Mouse (Mus musculus): ENCODE data around the gene Rph3al. TPM values are rescaled to one million over a fixed set of nuclear protein-coding genes. Genes with fewer than 3 reads are reported as not detected.

The Rph3al gene
- polyA plus RNA-seq (2015; fragmentation: Nextera tagmentation; extraction: Ambion mirVana) = 1.1 and 1.3 TPM in 2 replicates

DNA sequence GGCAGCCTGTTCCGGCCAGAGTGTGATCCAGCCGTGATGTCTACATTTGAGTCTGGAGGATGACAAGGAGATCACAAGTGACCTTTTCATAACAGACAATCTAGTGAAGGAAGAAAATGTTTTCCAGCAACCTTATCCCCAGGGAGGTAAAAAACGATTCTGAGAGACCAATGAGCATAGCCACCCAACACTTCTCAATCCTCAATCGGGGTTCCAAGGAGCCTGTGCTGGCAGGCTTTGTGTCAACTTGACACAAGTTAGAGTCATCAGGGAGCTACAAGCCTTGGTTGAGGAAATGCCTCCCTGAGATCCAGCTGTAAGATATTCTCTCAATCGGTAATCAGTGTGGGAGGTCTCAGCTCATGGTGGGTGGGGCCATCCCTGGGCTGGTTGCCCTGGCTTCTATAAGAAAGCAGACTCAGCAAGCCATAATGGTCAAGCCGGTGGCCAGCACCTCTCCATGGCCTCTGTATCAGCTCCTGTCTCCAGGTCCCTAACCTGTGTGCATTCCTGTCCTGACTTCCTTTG is at the start of gene Rph3al:
Gene Rph3al, minus strand, starts transcription at position 51 of the 528 bp plus-strand sequence.
- Histone ChIP-seq H3K9ac (no peak within 1 kb of the TSS), H3K27ac (peak within 1 kb of the TSS; percentile 63), H3K27me3 (no peaks in the 10 kb centered on the region), H3K4me3 (no peak within 1 kb of the TSS), H3K36me3 (ENCODE audit: poor library complexity, severe bottlenecking) (no peaks in the 10 kb centered on the region), H3K9me3 (replicated peaks) (0 out of 2 replicates have a peak, but pooled peaks cover 3% of the 10 kb centered on the region), H3K4me2 (0 out of 2 replicates have a peak within 1 kb of the TSS, but pooled peaks have one; percentile 12), H3K4me1 (peaks cover 11% of the 10 kb centered on the region)
- ATAC-seq = no peak
- WGBS = 73% methylated on average over 6 of the region's 6 CpGs

DNA sequence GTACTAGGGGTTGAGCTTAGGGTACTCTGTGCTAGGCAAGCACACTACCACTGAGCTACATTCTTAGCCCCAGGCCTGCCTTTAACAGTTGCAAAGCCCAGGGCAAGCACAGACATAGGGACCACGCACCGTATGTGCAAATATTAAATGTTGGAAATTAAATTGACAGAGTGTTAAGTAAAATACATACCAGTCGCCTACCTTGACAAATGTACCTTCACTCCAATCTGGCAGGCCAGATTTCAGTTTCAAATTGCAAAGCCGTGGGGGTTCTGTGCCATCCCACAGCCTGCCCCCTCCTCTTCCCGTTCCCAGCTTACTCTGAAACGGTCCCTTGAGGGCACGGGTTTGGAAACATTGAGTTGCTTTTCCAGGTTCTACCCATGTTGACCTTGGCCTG is 47.7 kb upstream of the Rph3al start:
- H3K4me1 ChIP-seq = no peaks in the 10 kb centered on the region
- ATAC-seq = no peak
- no peak overlapping the region for H3K4me3 ChIP-seq
- WGBS = 74% methylated on average over 7 of the region's 7 CpGs
- no peaks in the 10 kb centered on the region; the same call in 1 of the 2 replicates for H3K9me3 ChIP-seq (replicated peaks)
- H3K36me3 ChIP-seq (ENCODE audit: poor library complexity, severe bottlenecking) = no peaks in the 10 kb centered on the region
- H3K27ac ChIP-seq = no peak overlapping the region
- no peak overlapping the region for H3K9ac ChIP-seq
- H3K27me3 ChIP-seq = no peaks in the 10 kb centered on the region
- H3K4me2 ChIP-seq = no peak overlapping the region

DNA sequence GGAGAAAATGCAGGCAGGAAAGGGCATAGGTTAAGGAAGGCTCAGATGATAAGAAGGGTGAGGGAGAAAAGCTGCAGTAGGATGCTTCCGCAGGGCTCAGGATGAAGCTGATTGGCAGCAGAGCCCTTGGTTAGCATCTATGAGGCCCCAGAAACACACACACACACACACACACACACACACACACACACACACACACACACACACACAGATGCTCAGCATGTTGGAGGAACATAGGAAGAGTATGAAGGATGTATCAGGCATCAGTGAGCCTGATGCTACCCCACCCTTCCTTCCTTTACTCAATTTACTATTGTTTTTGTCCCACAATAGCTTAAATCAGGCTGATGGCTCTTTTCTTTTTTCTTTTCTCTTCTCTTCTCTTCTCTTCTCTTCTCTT is 46.4 kb upstream of the Rph3al start:
- ATAC-seq = no peak
- H3K27me3 ChIP-seq = 0 out of 2 replicates have a peak, but pooled peaks cover 2% of the 10 kb centered on the region
- H3K36me3 ChIP-seq (ENCODE audit: poor library complexity, severe bottlenecking) = no peaks in the 10 kb centered on the region
- no peaks in the 10 kb centered on the region; the same call in 1 of the 2 replicates for H3K9me3 ChIP-seq (replicated peaks)
- H3K4me1 ChIP-seq = no peaks in the 10 kb centered on the region
- no peak overlapping the region for H3K27ac ChIP-seq
- H3K4me2 ChIP-seq = no peak overlapping the region
- WGBS = 81% methylated on average over 1 of the region's 1 CpGs
- no peak overlapping the region for H3K4me3 ChIP-seq
- no peak overlapping the region for H3K9ac ChIP-seq

DNA sequence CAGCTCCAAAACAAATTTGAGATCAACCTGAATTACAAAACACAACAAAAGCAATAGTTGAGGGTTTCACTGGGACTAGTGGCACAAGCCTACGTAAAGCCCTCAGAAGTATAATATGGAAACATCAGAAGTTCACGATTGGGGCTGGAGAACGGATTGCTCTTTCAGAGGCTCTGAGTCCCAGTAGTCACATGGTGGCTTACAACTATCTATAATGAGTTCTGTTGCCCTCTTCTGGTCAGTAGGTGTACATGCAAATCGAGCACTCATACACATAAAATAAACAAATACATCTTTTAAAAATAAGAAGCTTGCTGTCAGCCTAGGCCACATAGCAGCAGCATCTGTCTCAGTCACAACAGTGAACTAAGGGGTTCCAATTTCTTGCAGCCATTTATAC is 45.0 kb upstream of the Rph3al start:
- Histone ChIP-seq H3K36me3 (ENCODE audit: poor library complexity, severe bottlenecking) (no peaks in the 10 kb centered on the region), H3K4me1 (no peaks in the 10 kb centered on the region), H3K9ac (no peak overlapping the region), H3K9me3 (replicated peaks) (no peaks in the 10 kb centered on the region; the same call in 1 of the 2 replicates), H3K27me3 (0 out of 2 replicates have a peak, but pooled peaks cover 2% of the 10 kb centered on the region), H3K4me3 (no peak overlapping the region), H3K4me2 (no peak overlapping the region), H3K27ac (no peak overlapping the region)
- ATAC-seq = no peak
- WGBS = 74% methylated on average over 4 of the region's 4 CpGs

DNA sequence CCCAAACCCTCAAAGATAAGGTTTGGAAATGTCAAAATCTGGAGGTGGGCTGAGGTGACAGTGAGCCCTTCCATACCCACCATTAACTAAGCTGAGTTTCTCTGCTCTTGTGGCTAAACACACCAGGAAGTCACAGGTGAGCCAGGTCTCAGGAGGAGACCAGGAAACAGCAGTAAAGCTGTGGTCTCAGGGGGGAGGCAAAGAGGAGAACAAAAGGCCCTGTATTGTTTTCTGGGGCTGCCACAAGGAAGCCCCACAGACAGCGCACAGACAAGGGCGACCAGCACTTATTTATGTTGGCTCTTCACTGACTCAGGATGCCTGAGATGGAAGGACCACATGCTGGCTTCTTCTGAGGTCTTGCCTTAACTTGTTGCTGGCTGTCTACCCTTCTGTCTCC is 42.2 kb upstream of the Rph3al start:
- Histone ChIP-seq H3K27me3 (0 out of 2 replicates have a peak, but pooled peaks cover 2% of the 10 kb centered on the region), H3K4me3 (no peak overlapping the region), H3K4me1 (no peaks in the 10 kb centered on the region), H3K9me3 (replicated peaks) (no peaks in the 10 kb centered on the region; the same call in 1 of the 2 replicates), H3K4me2 (no peak overlapping the region), H3K36me3 (ENCODE audit: poor library complexity, severe bottlenecking) (no peaks in the 10 kb centered on the region), H3K9ac (no peak overlapping the region), H3K27ac (no peak overlapping the region)
- 47% methylated on average over 2 of the region's 2 CpGs for WGBS
- ATAC-seq = no peak

DNA sequence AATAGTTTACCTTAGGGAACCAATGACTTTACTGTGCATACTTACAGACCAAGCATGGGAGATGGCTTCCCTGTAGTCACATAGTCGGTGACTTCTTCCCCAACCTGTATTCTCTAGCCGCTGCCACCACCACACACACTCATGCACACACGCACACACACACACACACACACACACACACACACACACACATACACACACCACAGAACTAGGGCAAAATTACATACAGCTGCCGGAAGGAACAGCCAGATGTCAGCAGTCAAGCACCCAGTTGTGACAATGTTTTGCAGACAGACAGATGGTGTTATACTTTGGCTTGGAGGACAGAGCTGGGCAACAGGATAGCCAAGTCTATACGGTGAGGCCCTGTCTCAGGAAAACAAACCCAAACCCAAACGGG is 39.8 kb upstream of the Rph3al start:
- Histone ChIP-seq H3K36me3 (ENCODE audit: poor library complexity, severe bottlenecking) (no peaks in the 10 kb centered on the region), H3K4me3 (no peak overlapping the region), H3K4me1 (peaks cover 2% of the 10 kb centered on the region), H3K27me3 (0 out of 2 replicates have a peak, but pooled peaks cover 2% of the 10 kb centered on the region), H3K4me2 (no peak overlapping the region), H3K27ac (no peak overlapping the region), H3K9me3 (replicated peaks) (no peaks in the 10 kb centered on the region; the same call in 1 of the 2 replicates), H3K9ac (no peak overlapping the region)
- WGBS = 89% methylated on average over 6 of the region's 6 CpGs
- no peak for ATAC-seq

DNA sequence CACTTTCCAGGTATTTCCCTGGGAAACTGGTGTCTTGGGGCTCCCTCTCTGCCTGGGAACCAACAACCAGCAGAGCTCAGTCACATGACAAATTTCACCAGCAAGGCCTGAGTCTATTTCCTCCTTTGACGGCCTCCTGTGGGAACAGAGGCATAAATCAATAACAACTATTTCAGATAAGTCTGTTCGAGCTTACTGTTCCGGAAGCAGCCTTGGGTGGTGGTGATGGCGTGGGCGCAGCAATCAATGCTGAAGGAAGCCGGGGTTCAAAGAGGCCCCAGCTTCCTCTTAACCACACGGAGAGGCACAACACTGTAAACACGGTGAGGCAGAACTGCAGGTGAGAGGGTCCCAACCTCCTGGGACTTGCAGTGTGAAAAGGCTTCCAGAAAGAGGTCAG is 38.5 kb upstream of the Rph3al start:
- WGBS = 80% methylated on average over 8 of the region's 8 CpGs
- no peak overlapping the region for H3K4me2 ChIP-seq
- H3K27ac ChIP-seq = no peak overlapping the region
- H3K9me3 ChIP-seq (replicated peaks) = no peaks in the 10 kb centered on the region
- no peaks in the 10 kb centered on the region for H3K36me3 ChIP-seq (ENCODE audit: poor library complexity, severe bottlenecking)
- no peak for ATAC-seq
- no peak overlapping the region for H3K9ac ChIP-seq
- H3K4me3 ChIP-seq = no peak overlapping the region
- 0 out of 2 replicates have a peak, but pooled peaks cover 2% of the 10 kb centered on the region for H3K27me3 ChIP-seq
- peaks cover 4% of the 10 kb centered on the region for H3K4me1 ChIP-seq

DNA sequence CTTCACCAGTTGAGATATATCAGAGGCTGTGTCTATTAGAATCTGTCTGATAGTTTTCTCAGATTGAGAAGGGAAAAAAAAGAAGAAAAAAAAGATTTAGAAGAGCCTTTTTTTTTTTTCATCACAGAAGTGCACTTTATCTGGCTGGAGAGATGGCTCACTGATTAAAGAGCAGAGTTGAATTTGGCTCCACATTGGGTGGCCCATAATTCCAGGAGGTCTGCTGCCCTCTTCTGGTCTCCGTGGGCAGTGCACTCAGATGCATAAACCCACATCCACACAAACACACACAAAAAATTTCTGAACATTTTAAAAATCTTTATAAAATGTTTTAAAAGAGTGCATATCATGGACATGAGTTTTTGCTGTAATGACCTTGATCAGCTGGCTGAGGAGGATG is 35.8 kb upstream of the Rph3al start:
- WGBS = 91% methylated on average over 1 of the region's 1 CpGs
- ATAC-seq = no peak

DNA sequence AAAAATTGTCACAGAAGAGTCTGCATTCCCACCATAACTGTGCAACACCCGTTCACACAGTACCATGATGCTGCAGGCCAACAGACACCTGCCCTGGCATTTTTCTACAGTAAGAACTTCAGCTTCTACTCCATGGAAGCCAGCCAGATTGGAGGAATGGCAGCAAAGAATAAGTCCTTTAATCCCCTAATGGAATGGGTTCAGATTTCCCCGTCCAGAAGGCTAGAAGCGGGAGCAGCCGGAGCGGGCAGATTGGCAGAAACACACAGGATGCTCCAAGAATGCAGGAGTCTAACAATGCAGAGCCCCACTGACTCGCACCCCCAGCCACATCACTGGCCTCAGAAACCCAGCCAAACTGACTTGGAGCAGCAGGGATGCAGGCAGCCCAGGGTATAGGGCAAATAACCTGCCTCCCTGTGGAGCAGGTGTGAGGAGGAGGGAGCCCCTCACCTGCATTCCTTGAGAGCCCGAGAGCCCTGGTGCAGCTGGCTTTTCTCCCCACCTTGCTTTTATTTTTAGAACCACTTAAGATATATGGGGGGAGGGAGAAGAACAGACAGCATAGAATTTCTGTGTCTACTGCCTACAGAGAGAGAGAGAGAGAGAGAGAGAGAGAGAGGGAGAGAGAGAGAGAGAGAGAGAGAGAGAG is 34.8 kb upstream of the Rph3al start:
- no peak for ATAC-seq
- Histone ChIP-seq H3K4me1 (peaks cover 4% of the 10 kb centered on the region), H3K9me3 (replicated peaks) (no peaks in the 10 kb centered on the region), H3K4me2 (no peak overlapping the region), H3K27ac (no peak overlapping the region), H3K9ac (no peak overlapping the region), H3K27me3 (0 out of 2 replicates have a peak, but pooled peaks cover 3% of the 10 kb centered on the region), H3K36me3 (ENCODE audit: poor library complexity, severe bottlenecking) (no peaks in the 10 kb centered on the region), H3K4me3 (no peak overlapping the region)
- 20% methylated on average over 7 of the region's 7 CpGs for WGBS

More for the DNA sequence above, 35.8 kb upstream of the Rph3al start:
- Histone ChIP-seq H3K27ac (no peak overlapping the region), H3K27me3 (no peaks in the 10 kb centered on the region), H3K36me3 (ENCODE audit: poor library complexity, severe bottlenecking) (no peaks in the 10 kb centered on the region), H3K4me3 (no peak overlapping the region), H3K9me3 (replicated peaks) (no peaks in the 10 kb centered on the region), H3K4me1 (peaks cover 4% of the 10 kb centered on the region), H3K9ac (no peak overlapping the region), H3K4me2 (no peak overlapping the region)

DNA sequence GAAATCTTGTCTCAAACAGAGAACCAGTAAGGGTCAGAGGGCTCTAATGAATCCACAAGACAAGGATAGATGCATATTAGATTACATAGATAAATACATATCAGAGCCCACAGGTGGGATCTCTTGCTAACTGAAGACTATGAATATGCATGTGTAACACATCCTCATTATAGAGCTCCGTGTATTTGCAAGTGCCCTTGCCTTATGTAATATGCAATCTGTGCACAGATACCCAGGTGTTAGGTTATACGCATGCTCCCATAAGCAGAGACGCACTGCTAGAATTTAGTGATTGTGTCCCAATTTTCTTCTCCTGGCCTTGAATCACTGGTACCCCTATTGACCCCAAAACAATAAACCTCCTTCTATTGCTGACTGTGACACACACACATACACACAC is 34.0 kb upstream of the Rph3al start:
- peaks cover 3% of the 10 kb centered on the region; the same call in 1 of the 2 replicates for H3K27me3 ChIP-seq
- 78% methylated on average over 3 of the region's 3 CpGs for WGBS
- no peak overlapping the region for H3K9ac ChIP-seq
- H3K36me3 ChIP-seq (ENCODE audit: poor library complexity, severe bottlenecking) = no peaks in the 10 kb centered on the region
- H3K4me1 ChIP-seq = peaks cover 8% of the 10 kb centered on the region
- no peak overlapping the region for H3K4me2 ChIP-seq
- ATAC-seq = no peak
- H3K4me3 ChIP-seq = no peak overlapping the region
- H3K27ac ChIP-seq = no peak overlapping the region
- H3K9me3 ChIP-seq (replicated peaks) = no peaks in the 10 kb centered on the region

DNA sequence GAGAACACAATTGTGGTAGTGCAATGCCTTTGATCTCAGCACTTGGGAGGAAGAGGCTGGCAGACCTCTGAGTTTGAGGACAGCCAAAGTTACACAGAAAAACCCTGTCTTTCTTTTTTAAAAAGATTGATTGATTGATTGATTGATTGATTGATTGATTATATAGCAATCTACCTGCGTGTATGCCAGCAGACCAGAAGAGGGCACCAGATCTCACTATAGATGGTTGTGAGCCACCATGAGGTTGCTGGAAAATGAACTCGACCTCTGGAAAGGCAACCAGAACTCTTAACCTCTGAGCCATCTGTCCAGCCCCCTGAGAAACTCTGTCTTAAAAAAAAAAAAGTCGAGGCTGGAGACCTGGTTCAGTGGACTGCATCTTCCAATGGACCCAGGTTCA is 32.4 kb upstream of the Rph3al start:
- WGBS = 24% methylated on average over 3 of the region's 3 CpGs
- H3K4me2 ChIP-seq = no peak overlapping the region
- H3K9ac ChIP-seq = no peak overlapping the region
- no peak for ATAC-seq
- H3K27ac ChIP-seq = no peak overlapping the region
- peaks cover 23% of the 10 kb centered on the region for H3K4me1 ChIP-seq
- peaks cover 6% of the 10 kb centered on the region for H3K27me3 ChIP-seq
- H3K4me3 ChIP-seq = no peak overlapping the region
- no peaks in the 10 kb centered on the region for H3K9me3 ChIP-seq (replicated peaks)
- H3K36me3 ChIP-seq (ENCODE audit: poor library complexity, severe bottlenecking) = no peaks in the 10 kb centered on the region

DNA sequence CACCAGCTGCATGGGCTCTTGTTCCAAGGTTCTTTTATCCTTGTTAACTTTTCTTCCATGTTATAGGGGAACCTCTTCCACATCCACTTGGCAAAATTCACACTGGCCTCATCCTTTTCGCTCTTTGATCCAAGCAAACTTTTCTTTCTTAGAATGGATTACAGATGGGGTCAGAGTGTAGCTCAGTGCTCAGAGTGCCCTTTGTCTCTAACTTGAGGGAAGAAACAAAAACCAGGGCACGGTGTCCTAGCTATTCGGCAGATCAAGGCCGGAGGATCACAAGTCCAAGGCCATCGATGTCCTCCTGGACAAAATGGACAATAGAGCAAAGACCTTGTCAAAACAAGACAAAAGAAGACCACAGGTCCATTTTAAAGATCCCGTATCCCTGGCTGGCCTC is 30.5 kb upstream of the Rph3al start:
- H3K9me3 ChIP-seq (replicated peaks) = no peaks in the 10 kb centered on the region
- peaks cover 42% of the 10 kb centered on the region for H3K4me1 ChIP-seq
- no peak overlapping the region for H3K4me3 ChIP-seq
- peaks cover 10% of the 10 kb centered on the region for H3K27me3 ChIP-seq
- no peak overlapping the region for H3K9ac ChIP-seq
- no peak overlapping the region for H3K4me2 ChIP-seq
- 84% methylated on average over 6 of the region's 6 CpGs for WGBS
- no peaks in the 10 kb centered on the region for H3K36me3 ChIP-seq (ENCODE audit: poor library complexity, severe bottlenecking)
- H3K27ac ChIP-seq = no peak overlapping the region
- no peak for ATAC-seq
